Mouse (Mus musculus): ENCODE results near the gene Bud31.
"Not testable (repeated sequence)": the region's sequence is repeated elsewhere in the genome, so short reads cannot be mapped to it uniquely, and the experiment has no call there.

Gene Bud31

GRCm38 (mm10) chr5:145139571-145140519 is at the start of gene Bud31, which contains the start of gene Pdap1:
Gene Bud31, plus strand, starts transcription at chr5:145140362.
Gene Pdap1, minus strand, starts transcription at chr5:145140238.
- peak; percentile 95 for DNase-seq (ENCODE audit: low spot score)

GRCm38 (mm10) chr5:145096195-145096594 is 44.0 kb upstream of the Bud31 start:
- DNase-seq (ENCODE audit: low spot score): no peak

GRCm38 (mm10) chr5:145098340-145098821 is 41.8 kb upstream of the Bud31 start:
- DNase-seq (ENCODE audit: low spot score): no peak

- no peak for DNase-seq (ENCODE audit: low spot score)
Observed at GRCm38 (mm10) chr5:145100960-145101359, 39.2 kb upstream of the Bud31 start.

- DNase-seq (ENCODE audit: low spot score): not testable (repeated sequence)
Observed at GRCm38 (mm10) chr5:145101451-145101850, 38.7 kb upstream of the Bud31 start.

- no peak for DNase-seq (ENCODE audit: low spot score)
Observed at GRCm38 (mm10) chr5:145102706-145103105, 37.5 kb upstream of the Bud31 start.

GRCm38 (mm10) chr5:145104328-145104727 is 35.8 kb upstream of the Bud31 start:
- DNase-seq (ENCODE audit: low spot score): no peak

GRCm38 (mm10) chr5:145105694-145106275 is 34.4 kb upstream of the Bud31 start:
- DNase-seq (ENCODE audit: low spot score): no peak

GRCm38 (mm10) chr5:145110401-145110800 is 29.8 kb upstream of the Bud31 start:
- no peak for DNase-seq (ENCODE audit: low spot score)

- no peak for DNase-seq (ENCODE audit: low spot score)
Observed at GRCm38 (mm10) chr5:145112566-145112965, 27.6 kb upstream of the Bud31 start.

GRCm38 (mm10) chr5:145113416-145113815 is 26.7 kb upstream of the Bud31 start:
- DNase-seq (ENCODE audit: low spot score): no peak

GRCm38 (mm10) chr5:145114071-145114605 is 26.0 kb upstream of the Bud31 start, which contains the start of gene Arpc1b:
Gene Arpc1b, plus strand, starts transcription at chr5:145114215.
- peak; percentile 75 for DNase-seq (ENCODE audit: low spot score)

- peak; percentile 63 for DNase-seq (ENCODE audit: low spot score)
Observed at GRCm38 (mm10) chr5:145114606-145115473, 25.3 kb upstream of the Bud31 start.

GRCm38 (mm10) chr5:145115736-145116135 is 24.4 kb upstream of the Bud31 start:
- DNase-seq (ENCODE audit: low spot score): no peak

- DNase-seq (ENCODE audit: low spot score): peak; percentile 43
Observed at GRCm38 (mm10) chr5:145116316-145116715, 23.8 kb upstream of the Bud31 start.

- peak; percentile 65 for DNase-seq (ENCODE audit: low spot score)
Observed at GRCm38 (mm10) chr5:145116916-145117315, 23.2 kb upstream of the Bud31 start.

GRCm38 (mm10) chr5:145118005-145118404 is 22.2 kb upstream of the Bud31 start:
- no peak for DNase-seq (ENCODE audit: low spot score)

- DNase-seq (ENCODE audit: low spot score): no peak
Observed at GRCm38 (mm10) chr5:145118461-145118860, 21.7 kb upstream of the Bud31 start.

GRCm38 (mm10) chr5:145119385-145119784 is 20.8 kb upstream of the Bud31 start:
- no peak for DNase-seq (ENCODE audit: low spot score)

- no peak for DNase-seq (ENCODE audit: low spot score)
Observed at GRCm38 (mm10) chr5:145120921-145121320, 19.2 kb upstream of the Bud31 start.

- no peak for DNase-seq (ENCODE audit: low spot score)
Observed at GRCm38 (mm10) chr5:145123396-145123795, 16.8 kb upstream of the Bud31 start.

GRCm38 (mm10) chr5:145126580-145126979 is 13.6 kb upstream of the Bud31 start:
- no peak for DNase-seq (ENCODE audit: low spot score)

Measured in urinary bladder, postnatal 25 days (tissue).